Mouse (Mus musculus): ENCODE measurements at regions not wholly inside any gene's neighbourhood (a gene's known extent, or its start where the extent isn't known, plus 50 kb on each side); places are given as distances from the start of the nearest gene placed in this dataset.

DNA sequence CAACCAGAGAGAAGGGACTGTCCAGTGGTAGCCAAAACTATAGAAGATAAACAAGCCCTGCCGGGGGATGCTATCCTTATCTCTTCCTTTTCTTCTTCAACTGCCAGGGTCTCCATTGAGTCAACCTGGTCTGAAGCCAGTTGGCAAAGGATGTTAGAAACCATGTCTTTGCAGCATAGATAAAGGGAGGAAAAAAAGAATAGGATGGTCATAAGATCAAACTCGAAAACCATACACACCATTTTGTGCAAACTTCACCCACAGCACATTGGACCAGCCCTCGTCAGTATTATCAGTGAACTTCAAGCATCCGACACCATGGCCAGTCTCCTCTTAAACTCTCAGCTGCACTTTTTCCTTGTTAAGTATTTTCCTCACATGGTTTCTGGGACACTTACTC lies 101.8 kb downstream of the Gm12728 start:
- TF ChIP-seq CTCF (IDR thresholded peaks at IDR 0.05): no peak
- no peak for TF ChIP-seq EP300 (IDR thresholded peaks at IDR 0.05)
